Mouse (Mus musculus): ENCODE measurements at regions not wholly inside any gene's neighbourhood (a gene's known extent, or its start where the extent isn't known, plus 50 kb on each side); places are given as distances from the start of the nearest gene placed in this dataset.

DNA sequence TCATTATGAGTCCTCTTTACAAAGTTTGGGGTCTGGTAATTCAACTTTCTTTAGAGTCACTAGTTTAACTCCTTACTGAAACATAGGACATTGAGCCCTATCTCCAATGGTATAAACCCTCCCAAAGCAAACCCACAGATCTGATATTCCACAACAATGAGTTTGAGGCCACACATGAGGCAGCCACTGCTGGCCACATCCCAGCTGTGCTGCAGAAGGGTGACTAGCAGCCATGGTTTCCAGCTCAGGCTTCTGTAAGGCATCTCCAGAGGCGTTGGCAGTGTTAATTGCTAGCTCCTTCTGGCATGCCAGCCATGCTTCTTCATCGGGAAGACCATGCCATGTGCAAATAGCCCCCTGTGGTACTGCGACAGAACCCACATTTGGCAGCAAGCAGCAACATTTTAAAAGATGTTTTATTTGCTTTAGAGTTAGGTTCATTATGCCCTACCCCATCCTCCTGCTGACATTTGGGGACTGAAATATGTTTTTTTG is 527.1 kb upstream of the Mpdz start:
- Histone ChIP-seq H3K36me3 (ENCODE audit: insufficient read depth, low read length) (no peaks in the 10 kb centered on the region), H3K27me3 (replicated peaks; ENCODE audit: insufficient read depth, low read length) (no peaks in the 10 kb centered on the region), H3K9me3 (ENCODE audit: low read length) (no peaks in the 10 kb centered on the region), H3K4me2 (replicated peaks; ENCODE audit: low read depth, low read length) (no peak overlapping the region), H3K9ac (replicated peaks; ENCODE audit: low read depth) (no peak overlapping the region), H3K27ac (ENCODE audit: low read length) (no peak overlapping the region), H3K4me1 (ENCODE audit: insufficient read depth, low read depth, low read length) (no peaks in the 10 kb centered on the region), H3K4me3 (ENCODE audit: low read depth, low read length) (no peak overlapping the region)
- DNase-seq (ENCODE audit: low spot score) (no peak), ATAC-seq (no peak)
- 54% methylated on average over 3 of the region's 3 CpGs for WGBS
- TF ChIP-seq EP300 (IDR thresholded peaks at IDR 0.05): no peak
- TF ChIP-seq CTCF (IDR thresholded peaks at IDR 0.05): no peak

GRCm38 (mm10) chr4:81966054-81966623 is 523.5 kb upstream of the Mpdz start:
- Histone ChIP-seq H3K4me2 (replicated peaks; ENCODE audit: low read depth, low read length) (no peak overlapping the region), H3K4me1 (ENCODE audit: insufficient read depth, low read depth, low read length) (no peaks in the 10 kb centered on the region), H3K9me3 (ENCODE audit: low read length) (no peaks in the 10 kb centered on the region), H3K4me3 (ENCODE audit: low read depth, low read length) (no peak overlapping the region), H3K36me3 (ENCODE audit: insufficient read depth, low read length) (no peaks in the 10 kb centered on the region), H3K27ac (ENCODE audit: low read length) (no peak overlapping the region), H3K9ac (replicated peaks; ENCODE audit: low read depth) (no peak overlapping the region), H3K27me3 (replicated peaks; ENCODE audit: insufficient read depth, low read length) (no peaks in the 10 kb centered on the region)
- WGBS: 88% methylated on average over 1 of the region's 1 CpGs
- DNase-seq (ENCODE audit: low spot score) (no peak), ATAC-seq (no peak)
- TF ChIP-seq EP300 (IDR thresholded peaks at IDR 0.05): no peak
- TF ChIP-seq CTCF (IDR thresholded peaks at IDR 0.05): no peak

DNA sequence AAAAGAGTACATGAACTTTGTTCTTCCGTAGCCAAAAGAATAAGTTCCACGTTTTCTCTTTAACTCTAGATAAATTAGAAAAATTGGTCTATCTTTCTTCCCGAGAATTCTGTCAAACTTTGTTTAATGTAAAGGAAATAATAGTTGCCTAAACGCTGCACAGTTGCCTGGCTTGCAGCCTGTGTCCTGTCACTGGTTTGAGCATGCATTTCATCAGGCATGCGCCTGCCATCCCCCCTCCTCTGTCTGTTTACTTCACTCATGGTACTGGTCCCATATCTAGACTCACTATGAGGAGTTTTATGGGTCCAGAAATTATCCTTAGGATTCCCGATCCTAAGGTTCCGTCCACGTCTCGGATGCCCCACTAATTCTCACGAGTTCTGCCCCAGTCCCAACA is 520.5 kb upstream of the Mpdz start:
- Histone ChIP-seq H3K27me3 (replicated peaks; ENCODE audit: insufficient read depth, low read length) (no peaks in the 10 kb centered on the region), H3K4me2 (replicated peaks; ENCODE audit: low read depth, low read length) (no peak overlapping the region), H3K27ac (ENCODE audit: low read length) (no peak overlapping the region), H3K4me1 (ENCODE audit: insufficient read depth, low read depth, low read length) (no peaks in the 10 kb centered on the region), H3K9ac (replicated peaks; ENCODE audit: low read depth) (no peak overlapping the region), H3K4me3 (ENCODE audit: low read depth, low read length) (no peak overlapping the region), H3K36me3 (ENCODE audit: insufficient read depth, low read length) (no peaks in the 10 kb centered on the region), H3K9me3 (ENCODE audit: low read length) (no peaks in the 10 kb centered on the region)
- WGBS: 55% methylated on average over 10 of the region's 10 CpGs
- DNase-seq (ENCODE audit: low spot score) (peak; percentile 18), ATAC-seq (no peak)
- TF ChIP-seq CTCF (IDR thresholded peaks at IDR 0.05): no peak
- TF ChIP-seq EP300 (IDR thresholded peaks at IDR 0.05): no peak

GRCm38 (mm10) chr4:81962586-81962985 is 520.0 kb upstream of the Mpdz start:
- no peak overlapping the region for H3K4me2 ChIP-seq (replicated peaks; ENCODE audit: low read depth, low read length)
- TF ChIP-seq EP300 (IDR thresholded peaks at IDR 0.05): no peak
- no peak for TF ChIP-seq CTCF (IDR thresholded peaks at IDR 0.05)
- no peaks in the 10 kb centered on the region for H3K9me3 ChIP-seq (ENCODE audit: low read length)
- no peaks in the 10 kb centered on the region for H3K27me3 ChIP-seq (replicated peaks; ENCODE audit: insufficient read depth, low read length)
- no peaks in the 10 kb centered on the region for H3K36me3 ChIP-seq (ENCODE audit: insufficient read depth, low read length)
- no peaks in the 10 kb centered on the region for H3K4me1 ChIP-seq (ENCODE audit: insufficient read depth, low read depth, low read length)
- H3K9ac ChIP-seq (replicated peaks; ENCODE audit: low read depth): no peak overlapping the region
- H3K27ac ChIP-seq (ENCODE audit: low read length): no peak overlapping the region
- ATAC-seq (no peak), DNase-seq (ENCODE audit: low spot score) (no peak)
- no peak overlapping the region for H3K4me3 ChIP-seq (ENCODE audit: low read depth, low read length)
- WGBS: 61% methylated on average over 5 of the region's 5 CpGs

- H3K9ac ChIP-seq (replicated peaks; ENCODE audit: low read depth): no peak overlapping the region
- H3K27me3 ChIP-seq (replicated peaks; ENCODE audit: insufficient read depth, low read length): no peaks in the 10 kb centered on the region
- TF ChIP-seq EP300 (IDR thresholded peaks at IDR 0.05) (no peak), CTCF (IDR thresholded peaks at IDR 0.05) (no peak)
- 85% methylated on average over 16 of the region's 16 CpGs for WGBS
- no peaks in the 10 kb centered on the region for H3K36me3 ChIP-seq (ENCODE audit: insufficient read depth, low read length)
- no peaks in the 10 kb centered on the region for H3K9me3 ChIP-seq (ENCODE audit: low read length)
- ATAC-seq: no peak
- DNase-seq (ENCODE audit: low spot score): no peak
- no peak overlapping the region for H3K4me2 ChIP-seq (replicated peaks; ENCODE audit: low read depth, low read length)
- H3K27ac ChIP-seq (ENCODE audit: low read length): no peak overlapping the region
- H3K4me3 ChIP-seq (ENCODE audit: low read depth, low read length): no peak overlapping the region
- no peaks in the 10 kb centered on the region for H3K4me1 ChIP-seq (ENCODE audit: insufficient read depth, low read depth, low read length)
Measured at GRCm38 (mm10) chr4:81960552-81961534, 518.2 kb upstream of the Mpdz start.

DNA sequence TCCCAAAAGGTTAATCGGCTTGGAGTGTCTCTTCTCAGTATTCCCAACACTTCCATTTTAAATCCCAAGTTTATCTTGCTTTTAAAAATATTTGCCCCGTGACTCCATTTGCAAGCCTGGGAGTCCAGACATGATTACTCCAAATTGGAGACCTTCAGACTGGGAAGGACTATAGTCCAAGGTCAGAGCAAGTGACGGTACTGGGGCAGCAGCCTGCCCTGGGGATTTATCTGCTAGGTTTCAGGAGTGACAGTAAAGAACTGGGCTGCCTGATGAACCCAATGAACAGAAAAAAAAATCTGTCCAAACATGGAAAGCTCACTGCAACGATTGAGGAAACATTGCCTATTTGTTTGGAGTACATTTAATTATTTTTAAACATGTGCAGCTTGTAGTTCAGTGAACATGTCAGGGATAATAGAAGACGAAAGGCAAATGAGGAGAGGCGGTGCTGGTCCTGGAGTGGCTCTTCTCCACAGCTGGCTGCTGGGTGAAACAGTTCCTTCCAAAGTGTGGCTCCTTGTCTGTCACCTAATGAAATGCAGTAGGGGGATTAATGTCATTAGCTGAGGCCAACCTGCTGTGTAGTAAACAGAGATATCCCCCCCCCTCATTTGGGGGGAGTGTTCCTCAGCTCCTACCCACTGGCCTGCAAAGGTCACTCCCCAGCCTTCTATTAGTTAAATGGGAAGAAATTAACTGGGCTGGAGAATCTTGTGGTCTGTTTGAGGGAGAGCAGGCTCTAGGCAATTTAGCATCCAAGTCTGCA is 514.5 kb upstream of the Mpdz start:
- no peak overlapping the region for H3K4me2 ChIP-seq (replicated peaks; ENCODE audit: low read depth, low read length)
- H3K27me3 ChIP-seq (replicated peaks; ENCODE audit: insufficient read depth, low read length): no peaks in the 10 kb centered on the region
- 53% methylated on average over 6 of the region's 6 CpGs for WGBS
- no peak overlapping the region for H3K27ac ChIP-seq (ENCODE audit: low read length)
- TF ChIP-seq CTCF (IDR thresholded peaks at IDR 0.05): no peak
- no peak for TF ChIP-seq EP300 (IDR thresholded peaks at IDR 0.05)
- no peak overlapping the region for H3K9ac ChIP-seq (replicated peaks; ENCODE audit: low read depth)
- no peaks in the 10 kb centered on the region for H3K36me3 ChIP-seq (ENCODE audit: insufficient read depth, low read length)
- H3K4me1 ChIP-seq (ENCODE audit: insufficient read depth, low read depth, low read length): no peaks in the 10 kb centered on the region
- no peak overlapping the region for H3K4me3 ChIP-seq (ENCODE audit: low read depth, low read length)
- no peaks in the 10 kb centered on the region for H3K9me3 ChIP-seq (ENCODE audit: low read length)
- ATAC-seq: peak; percentile 32; the same call in 1 of the 2 replicates
- peak; percentile 22 for DNase-seq (ENCODE audit: low spot score)

All from lung, postnatal 0 days (tissue).